Mouse (Mus musculus): ENCODE measurements around the gene Tmem201.

- TF ChIP-seq CTCF (IDR thresholded peaks at IDR 0.05) (no peak), POLR2A (IDR thresholded peaks at IDR 0.05; ENCODE audit: insufficient read depth, low read depth, low read length) (no peak)
These were observed 21.7 kb upstream of the Tmem201 start for GRCm38 (mm10) chr4:149759517-149759916.
